Mouse (Mus musculus) limb, embryonic 13.5 days (tissue): Measurements from ENCODE around the gene Minpp1. TPM values are rescaled to one million over a fixed set of nuclear protein-coding genes. Genes with fewer than 3 reads are reported as not detected.

Source experiments
- ATAC-seq: fragments of 200-750 bp; cut with Nextera tagmentation; 2 replicates; pipeline ENCODE4 v1.8.0; 2017; ENCODE audit warnings: low read depth, moderate number of reproducible peaks, moderate TSS enrichment; ENCODE audit not compliant: low FRiP score
- H3K27ac ChIP-seq: fragments of 300-500 bp; sonication (generic); 2 replicates; pipeline ENCODE4 v1.5.1; 2015; ENCODE audit warnings: inconsistent platforms, mild to moderate bottlenecking, moderate library complexity
- H3K27me3 ChIP-seq: fragments of 300-500 bp; sonication (generic); 2 replicates; pipeline ENCODE4 v1.6.1; 2015; ENCODE audit warnings: mild to moderate bottlenecking, inconsistent platforms
- H3K36me3 ChIP-seq: fragments of 300-500 bp; sonication (generic); 2 replicates; pipeline ENCODE4 v1.6.1; 2015; ENCODE audit warnings: inconsistent platforms, mild to moderate bottlenecking, moderate library complexity
- H3K4me1 ChIP-seq: fragments of 300-500 bp; sonication (generic); 2 replicates; pipeline ENCODE4 v1.6.1; 2015; ENCODE audit warnings: inconsistent platforms
- H3K4me2 ChIP-seq: fragments of 300-500 bp; sonication (generic); replicated peaks from 2 replicates; pipeline ENCODE4 v1.6.1; 2015; ENCODE audit warnings: inconsistent platforms, mild to moderate bottlenecking, moderate library complexity
- H3K4me3 ChIP-seq: fragments of 300-500 bp; sonication (generic); 2 replicates; pipeline ENCODE4 v1.5.1; 2015; ENCODE audit warnings: moderate library complexity, mild to moderate bottlenecking, inconsistent platforms
- H3K9ac ChIP-seq: fragments of 300-500 bp; sonication (generic); 2 replicates; pipeline ENCODE4 v1.6.1; 2015; ENCODE audit warnings: mild to moderate bottlenecking, inconsistent platforms
- H3K9me3 ChIP-seq: fragments of 300-500 bp; sonication (generic); 2 replicates; pipeline ENCODE4 v1.6.1; 2016; ENCODE audit warnings: inconsistent platforms
- WGBS: fragments of 180-500 bp; shearing (Covaris S2); methylation state at CpG from one replicate; pipeline ENCODE4 v1.1.7; 2015; 5-methylcytosine and 5-hydroxymethylcytosine counted together
- polyA plus RNA-seq: library from polyadenylated mRNA; unstranded; fragments of >200 nt; fragmentation: Nextera tagmentation; extraction: Ambion mirVana; gene quantifications from 2 replicates; pipeline ENCODE4 v1.2.1, GENCODE M21; 2015

Gene Minpp1
- polyA plus RNA-seq, 1 experiment from 2014 or later: 81.3 TPM

GRCm38 (mm10) chr19:32512518-32512917, 26.9 kb downstream of the Minpp1 start:
- Histone ChIP-seq H3K36me3 (peaks cover 74% of the 10 kb centered on the region), H3K9ac (no peak overlapping the region), H3K4me1 (no peaks in the 10 kb centered on the region; the same call in 1 of the 2 replicates), H3K27me3 (no peaks in the 10 kb centered on the region), H3K9me3 (0 out of 2 replicates have a peak, but pooled peaks cover 4% of the 10 kb centered on the region), H3K27ac (no peak overlapping the region), H3K4me2 (no peak overlapping the region), H3K4me3 (no peak overlapping the region)
- no peak for ATAC-seq
- WGBS: 44% methylated on average over 1 of the region's 1 CpGs

- Histone ChIP-seq H3K4me1 (no peaks in the 10 kb centered on the region), H3K27ac (no peak overlapping the region), H3K4me2 (no peak overlapping the region), H3K4me3 (no peak overlapping the region), H3K9me3 (peaks cover 14% of the 10 kb centered on the region; the same call in 1 of the 2 replicates), H3K36me3 (peaks cover 59% of the 10 kb centered on the region), H3K27me3 (no peaks in the 10 kb centered on the region), H3K9ac (no peak overlapping the region)
- no peak for ATAC-seq
- WGBS: 96% methylated on average over 9 of the region's 9 CpGs
Observed at GRCm38 (mm10) chr19:32516575-32516974, 31.0 kb downstream of the Minpp1 start.

GRCm38 (mm10) chr19:32521446-32521845, 35.9 kb downstream of the Minpp1 start:
- H3K4me2 ChIP-seq: no peak overlapping the region
- H3K4me3 ChIP-seq: no peak overlapping the region
- no peak overlapping the region for H3K27ac ChIP-seq
- no peaks in the 10 kb centered on the region for H3K27me3 ChIP-seq
- peaks cover 27% of the 10 kb centered on the region for H3K4me1 ChIP-seq
- no peak for ATAC-seq
- H3K9ac ChIP-seq: no peak overlapping the region
- 85% methylated on average over 3 of the region's 3 CpGs for WGBS
- peaks cover 16% of the 10 kb centered on the region for H3K36me3 ChIP-seq
- H3K9me3 ChIP-seq: peaks cover 10% of the 10 kb centered on the region; the same call in 1 of the 2 replicates

GRCm38 (mm10) chr19:32522247-32522646, 36.7 kb downstream of the Minpp1 start:
- peak; percentile 78 for ATAC-seq
- WGBS: 39% methylated on average over 5 of the region's 5 CpGs

GRCm38 (mm10) chr19:32522753-32523307, 37.3 kb downstream of the Minpp1 start:
- 70% methylated on average over 8 of the region's 8 CpGs for WGBS
- Histone ChIP-seq H3K9ac (no peak overlapping the region), H3K4me2 (no peak overlapping the region), H3K4me3 (no peak overlapping the region), H3K9me3 (peaks cover 10% of the 10 kb centered on the region; the same call in 1 of the 2 replicates), H3K36me3 (peaks cover 3% of the 10 kb centered on the region; the same call in 1 of the 2 replicates), H3K4me1 (peaks cover 27% of the 10 kb centered on the region), H3K27ac (peak overlapping the region; percentile 67), H3K27me3 (no peaks in the 10 kb centered on the region)
- ATAC-seq: no peak

More at GRCm38 (mm10) chr19:32522247-32522646, 36.7 kb downstream of the Minpp1 start:
- Histone ChIP-seq H3K4me1 (peaks cover 27% of the 10 kb centered on the region), H3K9me3 (peaks cover 10% of the 10 kb centered on the region; the same call in 1 of the 2 replicates), H3K4me3 (no peak overlapping the region), H3K9ac (no peak overlapping the region), H3K36me3 (peaks cover 8% of the 10 kb centered on the region), H3K27ac (peak overlapping the region; percentile 67; the same call in 1 of the 2 replicates), H3K4me2 (no peak overlapping the region), H3K27me3 (no peaks in the 10 kb centered on the region)

- ATAC-seq: peak; percentile 79
- Histone ChIP-seq H3K36me3 (no peaks in the 10 kb centered on the region), H3K9ac (no peak overlapping the region)
Observed at GRCm38 (mm10) chr19:32523769-32524515, 38.4 kb downstream of the Minpp1 start.

GRCm38 (mm10) chr19:32524516-32524860, 38.9 kb downstream of the Minpp1 start:
- WGBS: 25% methylated on average over 3 of the region's 3 CpGs
- H3K9me3 ChIP-seq: peaks cover 10% of the 10 kb centered on the region; the same call in 1 of the 2 replicates
- H3K27ac ChIP-seq: 0 out of 2 replicates have a peak overlapping the region, but pooled peaks have one; percentile 79
- peak overlapping the region; percentile 35; the same call in 1 of the 2 replicates for H3K4me2 ChIP-seq
- H3K9ac ChIP-seq: no peak overlapping the region
- no peak for ATAC-seq
- no peak overlapping the region for H3K4me3 ChIP-seq
- H3K4me1 ChIP-seq: peaks cover 27% of the 10 kb centered on the region
- no peaks in the 10 kb centered on the region for H3K36me3 ChIP-seq
- H3K27me3 ChIP-seq: no peaks in the 10 kb centered on the region

More at GRCm38 (mm10) chr19:32523769-32524515, 38.4 kb downstream of the Minpp1 start:
- no peak overlapping the region for H3K4me3 ChIP-seq
- peak overlapping the region; percentile 35 for H3K4me2 ChIP-seq
- peaks cover 27% of the 10 kb centered on the region for H3K4me1 ChIP-seq
- H3K9me3 ChIP-seq: peaks cover 10% of the 10 kb centered on the region; the same call in 1 of the 2 replicates
- H3K27ac ChIP-seq: peak overlapping the region; percentile 79
- H3K27me3 ChIP-seq: no peaks in the 10 kb centered on the region
- WGBS: 25% methylated on average over 14 of the region's 14 CpGs

GRCm38 (mm10) chr19:32527139-32527538, 41.6 kb downstream of the Minpp1 start:
- Histone ChIP-seq H3K4me2 (no peak overlapping the region), H3K27ac (no peak overlapping the region), H3K4me1 (peaks cover 27% of the 10 kb centered on the region), H3K9ac (no peak overlapping the region), H3K4me3 (no peak overlapping the region), H3K9me3 (no peaks in the 10 kb centered on the region; the same call in 1 of the 2 replicates), H3K36me3 (no peaks in the 10 kb centered on the region), H3K27me3 (no peaks in the 10 kb centered on the region)
- 94% methylated on average over 5 of the region's 5 CpGs for WGBS
- no peak for ATAC-seq

GRCm38 (mm10) chr19:32528723-32529122, 43.2 kb downstream of the Minpp1 start:
- Histone ChIP-seq H3K27me3 (no peaks in the 10 kb centered on the region), H3K9ac (no peak overlapping the region), H3K9me3 (no peaks in the 10 kb centered on the region; the same call in 1 of the 2 replicates), H3K27ac (no peak overlapping the region), H3K4me1 (peaks cover 11% of the 10 kb centered on the region), H3K4me3 (no peak overlapping the region), H3K4me2 (no peak overlapping the region), H3K36me3 (no peaks in the 10 kb centered on the region)
- ATAC-seq: no peak
- 73% methylated on average over 3 of the region's 3 CpGs for WGBS

GRCm38 (mm10) chr19:32529252-32529942, 43.8 kb downstream of the Minpp1 start:
- no peak overlapping the region for H3K9ac ChIP-seq
- H3K4me3 ChIP-seq: no peak overlapping the region
- peaks cover 5% of the 10 kb centered on the region for H3K4me1 ChIP-seq
- no peak for ATAC-seq
- H3K36me3 ChIP-seq: no peaks in the 10 kb centered on the region
- no peak overlapping the region for H3K27ac ChIP-seq
- 79% methylated on average over 11 of the region's 11 CpGs for WGBS
- no peaks in the 10 kb centered on the region; the same call in 1 of the 2 replicates for H3K9me3 ChIP-seq
- H3K4me2 ChIP-seq: no peak overlapping the region
- H3K27me3 ChIP-seq: no peaks in the 10 kb centered on the region

GRCm38 (mm10) chr19:32530296-32530695, 44.7 kb downstream of the Minpp1 start:
- Histone ChIP-seq H3K9ac (no peak overlapping the region), H3K27ac (no peak overlapping the region), H3K27me3 (no peaks in the 10 kb centered on the region), H3K36me3 (no peaks in the 10 kb centered on the region), H3K4me2 (no peak overlapping the region), H3K4me3 (no peak overlapping the region), H3K4me1 (no peaks in the 10 kb centered on the region), H3K9me3 (no peaks in the 10 kb centered on the region; the same call in 1 of the 2 replicates)
- no peak for ATAC-seq
- WGBS: 85% methylated on average over 7 of the region's 7 CpGs

GRCm38 (mm10) chr19:32532331-32532730, 46.8 kb downstream of the Minpp1 start:
- no peaks in the 10 kb centered on the region for H3K9me3 ChIP-seq
- WGBS: 66% methylated on average over 3 of the region's 3 CpGs
- H3K4me1 ChIP-seq: no peaks in the 10 kb centered on the region
- no peaks in the 10 kb centered on the region for H3K36me3 ChIP-seq
- H3K27ac ChIP-seq: no peak overlapping the region
- no peaks in the 10 kb centered on the region for H3K27me3 ChIP-seq
- no peak overlapping the region for H3K4me2 ChIP-seq
- no peak overlapping the region for H3K4me3 ChIP-seq
- no peak overlapping the region for H3K9ac ChIP-seq
- no peak for ATAC-seq
